ENCODE assay signal across 22 mouse cellular contexts in the genomic region with DNA sequence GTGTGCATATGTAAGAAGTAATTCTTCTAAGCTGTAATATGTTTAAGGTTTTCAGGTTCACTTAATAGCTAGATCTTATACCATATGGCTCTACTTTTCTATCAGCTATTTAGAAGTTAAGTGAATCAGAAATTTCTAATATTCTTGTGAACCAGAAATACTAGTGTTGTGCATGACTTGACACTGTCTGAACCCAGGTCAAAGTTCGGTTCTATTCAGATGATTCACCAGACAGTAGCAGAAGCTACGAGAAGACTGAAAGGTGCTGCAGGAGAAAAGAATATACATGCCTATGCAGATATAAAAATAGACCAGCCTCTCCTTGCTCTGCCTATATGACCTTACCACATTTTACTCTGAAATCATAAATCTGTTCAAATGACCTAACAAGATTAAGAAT.
DNase-seq lines count a peak whose midpoint lies in the region; ATAC-seq and TF ChIP-seq lines count a peak whose summit lies in the region.
"Had no signal": no experiment of that assay in that cellular context is flagged by ENCODE, and none has a peak within 500 bp of the region (broad histone marks: within the 10 kb centered on the region; RNA-seq: fewer than 3 reads in every experiment).

No protein-coding gene starts in this region.

- no peak overlapping the region for H3K4me2 ChIP-seq in hindbrain, embryonic 15.5 days

- no peaks in the 10 kb centered on the region for H3K27me3 ChIP-seq in hindbrain, embryonic 15.5 days
- no peaks in the 10 kb centered on the region for H3K27me3 ChIP-seq in hindbrain, embryonic 10.5 days (ENCODE audit: insufficient read depth, poor library complexity, severe bottlenecking)
- H3K27me3 ChIP-seq: forebrain, embryonic 13.5 days; heart, embryonic 13.5 days; hindbrain, embryonic 12.5 days had no signal

- peaks cover 10% of the 10 kb centered on the region for H3K4me1 ChIP-seq in hindbrain, embryonic 15.5 days (replicated peaks)
- peaks cover 21% of the 10 kb centered on the region for H3K4me1 ChIP-seq in hindbrain, embryonic 10.5 days (replicated peaks)

- H3K4me3 ChIP-seq in hindbrain, embryonic 15.5 days, result no peak overlapping the region
- H3K4me3 ChIP-seq in hindbrain, embryonic 10.5 days, result no peak overlapping the region
- peak overlapping the region; percentile 52 for H3K4me3 ChIP-seq in layer of hippocampus, adult 2 months
- H3K4me3 ChIP-seq: forebrain, embryonic 13.5 days; heart, adult 2 months; hindbrain, embryonic 12.5 days had no signal

- no peak overlapping the region for H3K27ac ChIP-seq in hindbrain, embryonic 15.5 days (replicated peaks)
- no peak overlapping the region for H3K27ac ChIP-seq in hindbrain, embryonic 10.5 days
- H3K27ac ChIP-seq in layer of hippocampus, adult 2 months, result peak overlapping the region; percentile 86
- H3K27ac ChIP-seq: forebrain, embryonic 10.5 days; heart, adult 2 months; heart, embryonic 10.5 days; heart, embryonic 13.5 days had no signal

- DNase-seq in hindbrain, embryonic 10.5 days (ENCODE audit: low spot score), result no peak
- peak; percentile 13 to 34 for DNase-seq in kidney, adult 8-10 months
- DNase-seq in kidney, postnatal 14 days, result no peak
- DNase-seq in layer of hippocampus, adult 2 months (ENCODE audit: low spot score in 2 of 2), result no peak
- DNase-seq in layer of hippocampus, postnatal 36 days, result no peak
- peak; percentile 5 for DNase-seq in adipocyte (ENCODE audit: low spot score)
- no peak for DNase-seq in adrenal gland, adult 8-10 months
- DNase-seq: adrenal gland, postnatal 14 days; cerebellum, adult 11 months; cerebellum, postnatal 36 days; gastrocnemius, postnatal 10 days; gastrocnemius, postnatal 36 days; heart, adult 2 months; heart, postnatal 14 days; heart, postnatal 4 days had no signal

- 0 out of 2 replicates have a peak, but pooled peaks have one; percentile 3 for ATAC-seq in hindbrain, embryonic 15.5 days (ENCODE audit: low FRiP score, low read depth)
- ATAC-seq: activated CD4-positive, CD25-positive, alpha-beta regulatory T cell, adult 4 months had no signal

- WGBS in hindbrain, embryonic 15.5 days, result 46% methylated on average over 2 of the region's 2 CpGs
- 52% methylated on average over 2 of the region's 2 CpGs for WGBS in hindbrain, embryonic 10.5 days

- no peaks in the 10 kb centered on the region for H3K9me3 ChIP-seq in hindbrain, embryonic 15.5 days
- H3K9me3 ChIP-seq in hindbrain, embryonic 10.5 days, result no peaks in the 10 kb centered on the region
- H3K9me3 ChIP-seq: forebrain, embryonic 10.5 days; forebrain, embryonic 13.5 days; heart, embryonic 10.5 days; heart, embryonic 13.5 days; hindbrain, embryonic 12.5 days had no signal

- H3K9ac ChIP-seq in hindbrain, embryonic 15.5 days, result no peak overlapping the region
- H3K9ac ChIP-seq: forebrain, embryonic 13.5 days; hindbrain, embryonic 12.5 days had no signal

- TF ChIP-seq CTCF in layer of hippocampus, adult 2 months (conservative IDR thresholded peaks at IDR 0.05), result no peak

- peaks cover 3% of the 10 kb centered on the region; the same call in 1 of the 2 replicates for H3K36me3 ChIP-seq in hindbrain, embryonic 15.5 days
- no peaks in the 10 kb centered on the region for H3K36me3 ChIP-seq in hindbrain, embryonic 10.5 days
- H3K36me3 ChIP-seq: forebrain, embryonic 10.5 days; heart, embryonic 10.5 days; heart, embryonic 13.5 days; hindbrain, embryonic 12.5 days had no signal

Comparison
In these comparisons a context has a peak if more than half of its experiments do, and no peak if none do; other contexts are left out.
1. DNase-seq: peak in kidney, adult 8-10 months (2 of 2) and adipocyte (single experiment); none in hindbrain, embryonic 10.5 days (single experiment), kidney, postnatal 14 days (single experiment), layer of hippocampus, adult 2 months (0 of 2), layer of hippocampus, postnatal 36 days (0 of 2) and adrenal gland, adult 8-10 months (single experiment).